Mouse (Mus musculus): Measurements from ENCODE around the gene Pfdn5.

DNA sequence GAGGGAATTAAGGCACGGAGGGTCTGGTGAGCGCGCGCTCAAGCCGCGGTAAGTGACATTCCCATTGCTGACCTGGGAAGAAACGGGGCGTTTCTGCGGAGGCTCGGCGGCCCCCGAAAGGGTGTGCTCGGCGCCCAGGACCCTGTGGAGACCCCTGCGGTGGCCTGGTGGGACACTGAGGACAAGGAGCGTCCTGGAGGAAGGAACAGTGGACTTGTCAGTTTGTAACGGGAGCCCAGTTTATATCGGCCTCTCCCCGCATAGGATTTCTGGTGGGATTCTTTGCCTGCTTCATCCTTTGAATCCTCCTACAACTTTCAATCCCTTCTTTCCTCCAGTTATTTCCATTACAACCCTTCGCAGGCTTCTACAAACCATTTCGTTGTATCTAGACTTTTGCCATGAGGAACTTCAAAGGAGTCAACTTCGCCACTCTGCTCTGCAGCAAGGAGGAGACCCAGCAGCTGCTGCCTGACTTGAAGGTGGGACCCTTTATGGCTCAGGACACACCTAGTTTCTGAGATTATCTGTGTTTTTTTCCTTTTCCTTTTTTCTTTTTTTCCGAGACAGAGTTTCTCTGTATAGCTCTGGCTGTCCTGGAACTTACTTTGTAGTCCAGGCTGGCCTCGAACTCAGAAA is 29.4 kb upstream of the Pfdn5 start:
- no peak for TF ChIP-seq CTCF (IDR thresholded peaks at IDR 0.05; ENCODE audit: borderline replicate concordance, insufficient read depth, low read length)
- TF ChIP-seq POLR2A (IDR thresholded peaks at IDR 0.05; ENCODE audit: low read depth, low read length) = no peak

Measured in embryonic fibroblast, embryonic 13.5 days (primary cell).